Mouse (Mus musculus) frontal cortex, postnatal 14 days (tissue): ENCODE measurements around the gene Nme3.

ENCODE experiments used
- DNase-seq, 2 experiments: peaks; one replicate each; pipeline ENCODE4 v3.0.0; 2022; ENCODE audit warnings: low spot score in 2 of 2

Nme3 gene

DNA sequence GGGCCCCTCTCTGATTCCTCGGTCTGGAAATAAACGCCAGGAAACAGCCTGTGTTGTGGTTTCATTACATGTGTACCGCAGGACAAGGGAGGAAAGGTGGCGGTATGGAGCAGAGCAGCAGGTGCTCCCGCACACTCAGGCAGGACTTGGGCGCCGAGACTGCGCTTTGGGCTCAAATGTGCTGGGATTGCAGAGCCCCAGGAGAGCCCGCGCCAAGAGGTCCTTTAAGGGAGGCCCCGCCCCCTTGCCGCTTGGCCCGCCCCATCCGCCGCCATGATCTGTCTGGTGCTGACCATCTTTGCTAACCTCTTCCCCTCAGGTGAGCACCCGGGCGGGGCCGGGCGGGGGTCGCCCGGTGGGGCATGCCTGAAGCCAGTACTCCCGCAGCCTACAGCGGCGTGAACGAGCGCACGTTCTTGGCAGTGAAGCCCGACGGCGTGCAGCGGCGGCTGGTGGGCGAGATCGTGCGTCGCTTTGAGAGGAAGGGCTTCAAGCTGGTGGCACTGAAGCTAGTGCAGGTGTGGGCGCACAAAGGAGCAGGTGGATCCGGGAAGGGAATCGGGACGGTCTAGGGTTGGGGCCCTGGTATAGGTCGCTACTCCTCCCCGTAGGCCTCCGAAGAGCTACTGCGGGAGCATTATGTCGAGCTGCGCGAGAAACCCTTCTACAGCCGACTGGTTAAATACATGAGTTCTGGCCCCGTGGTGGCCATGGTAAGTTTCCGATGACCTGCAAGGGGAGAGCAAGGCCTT is at the start of gene Nme3:
Nme3 (plus strand) TSS at position 260 of the 752 bp plus-strand sequence.
- DNase-seq, result peak in 1 of 2 experiments; percentile 64

DNA sequence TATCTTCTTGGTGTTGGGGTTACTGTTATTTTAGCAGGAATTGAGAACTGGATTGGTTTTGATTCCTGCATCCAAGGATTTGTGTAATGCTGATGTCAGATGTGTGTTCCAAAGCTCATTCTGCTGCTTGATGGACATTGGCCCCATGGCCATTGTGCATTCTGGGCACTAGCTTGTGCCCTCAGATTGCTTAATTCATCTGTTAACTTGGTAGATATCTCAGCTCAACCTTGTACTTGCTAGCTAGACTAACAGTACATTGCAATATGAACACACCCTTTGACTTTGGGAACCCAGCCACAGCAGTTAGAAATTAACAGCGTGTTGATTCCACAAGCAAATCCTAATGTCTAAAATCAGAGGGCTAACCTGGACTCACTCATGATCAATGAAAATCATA is 48.9 kb upstream of the Nme3 start:
- DNase-seq, result no peak

DNA sequence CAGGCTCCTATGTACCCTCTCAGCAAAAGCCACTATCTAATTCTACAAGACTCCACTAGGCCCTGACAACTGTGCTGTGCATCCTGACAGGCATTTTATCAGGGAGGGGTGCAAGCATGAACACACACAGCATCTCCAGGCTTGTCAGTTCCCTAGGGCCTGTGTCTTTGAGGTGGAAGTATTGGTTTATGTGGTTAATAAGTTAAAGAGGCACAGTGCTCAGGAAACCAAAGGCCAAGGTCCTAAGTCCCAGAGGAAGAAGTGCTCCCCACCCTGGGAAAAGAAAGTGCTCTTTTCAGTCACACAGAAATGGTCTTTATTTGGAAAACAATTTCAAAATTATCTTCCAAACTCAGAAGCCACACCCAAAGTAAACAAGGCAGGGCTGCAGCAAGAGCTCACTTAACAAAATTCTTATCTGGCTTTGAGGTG is 47.7 kb upstream of the Nme3 start:
- DNase-seq, result no peak

- no peak for DNase-seq
These were observed 46.6 kb upstream of the Nme3 start for GRCm38 (mm10) chr17:24849733-24850064.

GRCm38 (mm10) chr17:24850065-24850772 is 46.1 kb upstream of the Nme3 start, which contains the start of gene Fahd1:
Fahd1 (minus strand) TSS chr17:24850364.
- peak; percentile 93 to 97 for DNase-seq

- no peak for DNase-seq
These were observed 45.5 kb upstream of the Nme3 start for GRCm38 (mm10) chr17:24850773-24851127.

DNA sequence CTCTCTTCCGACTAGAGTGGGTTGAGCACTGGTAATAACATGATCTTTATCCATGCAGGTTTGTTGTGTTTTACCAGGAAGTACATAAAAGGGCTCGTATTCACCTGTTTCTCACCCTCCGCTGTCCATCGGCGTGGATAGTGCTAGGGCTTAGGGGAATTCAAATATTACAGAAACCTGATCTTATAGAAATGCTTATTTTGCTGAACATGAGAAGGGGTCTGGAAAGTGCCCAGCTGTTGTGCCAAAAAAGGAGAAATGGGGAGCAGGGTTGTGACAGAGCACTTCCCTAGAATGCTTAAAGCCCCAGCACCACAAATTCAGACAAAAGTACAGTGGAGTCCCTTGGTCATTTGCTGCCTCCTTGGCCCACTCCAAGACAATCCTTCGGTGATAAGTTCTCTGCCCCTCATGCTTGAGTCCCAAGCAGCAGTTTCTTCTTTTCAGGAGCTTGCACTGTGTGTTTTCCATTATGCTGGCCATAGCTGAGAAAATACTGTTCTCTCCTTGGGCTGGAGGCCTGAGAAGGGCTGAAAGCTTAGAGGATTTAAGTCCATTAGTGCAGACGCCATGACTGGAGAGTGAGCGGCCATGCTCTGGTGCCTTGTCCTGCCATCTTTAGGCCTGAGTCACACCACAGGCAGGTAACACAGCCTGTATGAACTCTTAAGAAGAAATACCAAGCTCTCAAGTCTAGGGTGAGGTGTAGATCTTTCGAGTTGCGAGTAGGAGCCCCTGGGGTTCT is 44.7 kb upstream of the Nme3 start:
- DNase-seq, result no peak

GRCm38 (mm10) chr17:24855838-24856464 is 40.3 kb upstream of the Nme3 start:
- no peak for DNase-seq

DNA sequence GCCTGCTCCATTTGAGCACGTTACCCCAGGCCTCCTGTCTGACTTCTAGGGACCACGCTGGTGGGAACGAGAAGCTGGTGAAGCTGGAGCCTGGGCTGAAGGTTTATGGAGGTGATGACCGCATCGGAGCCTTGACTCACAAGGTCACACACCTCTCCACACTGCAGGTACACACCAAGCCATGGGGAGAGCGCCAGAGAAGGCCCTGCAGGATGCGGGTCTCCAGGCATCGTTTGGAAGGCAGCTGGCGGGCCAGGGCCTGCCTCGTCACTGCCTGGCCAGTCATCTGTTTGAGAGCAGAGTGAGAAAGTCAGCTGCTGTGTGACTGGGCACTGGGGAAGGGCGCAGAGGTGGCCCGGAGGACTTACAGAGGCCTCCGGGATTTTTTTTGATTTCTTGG is 39.7 kb upstream of the Nme3 start:
- DNase-seq, result no peak

DNA sequence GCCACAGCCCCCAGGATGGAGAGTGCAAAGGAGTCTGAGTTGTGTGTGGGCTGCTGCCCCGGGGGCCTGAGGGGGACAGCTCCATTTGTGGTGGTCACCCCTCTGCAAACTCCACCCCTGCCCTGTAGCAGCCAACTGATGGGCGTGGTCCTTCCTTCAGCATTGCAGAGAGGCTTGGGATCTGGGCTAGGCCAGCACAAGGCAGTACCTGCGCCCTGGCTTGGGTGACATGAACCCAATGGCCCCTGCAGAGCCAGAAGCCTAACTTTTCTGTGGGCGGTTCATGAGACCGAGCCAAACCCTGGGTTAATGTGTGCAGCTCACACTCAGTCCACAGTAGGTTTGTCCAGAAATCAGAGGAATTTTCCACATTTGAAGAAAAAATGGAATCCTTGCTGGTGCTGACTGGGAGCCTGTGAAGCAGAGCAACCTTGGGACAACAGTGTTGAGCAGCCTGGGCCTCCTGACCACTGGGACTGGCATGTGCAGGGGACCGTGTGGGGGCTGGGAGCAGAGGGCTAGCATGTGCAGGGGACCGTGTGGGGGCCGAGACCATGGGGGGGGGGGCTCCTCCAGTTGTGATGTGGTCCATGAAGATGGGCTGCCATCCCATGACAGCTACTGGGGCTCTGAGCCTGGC is 38.3 kb upstream of the Nme3 start:
- DNase-seq, result no peak

DNA sequence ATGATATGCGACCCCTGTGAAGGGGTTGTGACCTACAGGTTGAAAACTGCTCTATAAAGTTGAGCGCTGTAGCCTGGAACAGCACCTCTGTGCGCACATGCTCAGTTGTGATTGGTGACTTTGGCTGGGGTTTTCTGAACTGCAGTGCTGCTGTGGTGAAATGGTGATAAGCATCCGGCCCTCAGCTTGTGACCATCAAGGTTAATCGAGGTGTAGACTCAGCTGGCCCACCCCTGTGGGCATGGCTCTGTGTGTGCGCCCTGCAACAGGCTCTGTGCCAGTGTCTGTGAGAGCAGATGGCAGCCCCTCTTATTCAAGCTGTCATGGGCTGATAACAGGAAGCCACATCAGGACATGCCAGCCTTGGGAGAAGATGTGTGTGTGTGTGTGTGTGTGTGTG is 37.3 kb upstream of the Nme3 start:
- no peak for DNase-seq

DNA sequence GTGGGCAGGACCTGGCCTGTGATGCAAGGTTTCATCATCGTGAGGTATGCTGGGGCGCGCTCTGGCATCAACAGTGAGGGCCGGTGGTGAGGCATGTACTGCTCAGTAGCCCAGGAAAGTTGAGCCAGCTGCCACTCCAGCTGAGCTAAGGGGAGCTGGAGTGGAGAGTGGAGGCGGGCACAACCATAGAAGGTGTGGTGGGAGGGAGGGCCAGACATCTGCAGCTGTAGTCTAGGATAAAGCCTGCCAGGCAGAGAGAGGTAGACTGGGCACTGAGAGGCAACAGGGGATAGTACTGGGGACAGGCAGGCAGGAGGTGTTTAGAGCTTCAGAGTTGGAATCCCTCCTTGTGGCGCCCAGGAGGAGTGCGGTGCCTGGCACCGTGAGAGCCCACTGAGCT is 36.2 kb upstream of the Nme3 start:
- DNase-seq, result no peak

- DNase-seq, result no peak
These were observed 34.5 kb upstream of the Nme3 start for GRCm38 (mm10) chr17:24861785-24862184.

GRCm38 (mm10) chr17:24865776-24866175 is 30.5 kb upstream of the Nme3 start, which contains the start of gene Igfals:
Igfals (plus strand) TSS chr17:24865997.
- DNase-seq, result no peak

DNA sequence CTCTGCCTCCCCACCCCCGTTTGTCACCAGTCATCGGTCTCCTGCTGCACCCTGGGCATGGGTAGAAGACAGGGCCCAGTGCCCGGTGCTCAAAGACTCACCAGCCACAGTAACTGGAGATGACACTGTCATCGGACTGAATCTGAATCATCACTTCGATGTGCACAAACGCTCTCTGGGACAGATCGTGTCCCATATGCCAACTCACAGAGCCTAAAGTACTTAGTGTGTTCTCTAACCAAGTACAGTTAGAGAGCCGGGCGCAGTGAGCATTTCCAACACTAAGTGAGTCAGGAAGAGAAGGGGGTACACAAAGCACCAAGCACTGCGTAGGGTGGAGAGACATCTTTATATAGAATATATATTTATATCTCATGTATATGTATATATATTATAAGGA is 28.4 kb upstream of the Nme3 start:
- DNase-seq, result no peak

GRCm38 (mm10) chr17:24873695-24874404 is 22.4 kb upstream of the Nme3 start:
- DNase-seq, result no peak

DNA sequence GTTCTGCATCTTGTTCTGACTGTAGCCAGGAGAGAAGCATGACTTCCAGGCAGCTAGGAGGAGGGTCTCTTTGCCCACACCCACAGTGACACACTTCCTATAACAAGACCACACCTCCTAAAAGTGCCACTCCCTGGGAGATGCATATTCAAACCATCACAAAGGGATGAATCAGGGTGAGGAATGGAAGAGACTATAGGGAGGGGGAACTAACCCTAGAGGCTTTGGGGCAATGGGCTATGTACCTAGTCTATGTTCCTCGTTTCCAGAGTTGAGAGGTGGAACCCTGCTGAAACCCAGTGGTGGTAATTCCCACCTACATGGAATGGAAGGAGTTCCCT is 21.9 kb upstream of the Nme3 start:
- no peak for DNase-seq

DNA sequence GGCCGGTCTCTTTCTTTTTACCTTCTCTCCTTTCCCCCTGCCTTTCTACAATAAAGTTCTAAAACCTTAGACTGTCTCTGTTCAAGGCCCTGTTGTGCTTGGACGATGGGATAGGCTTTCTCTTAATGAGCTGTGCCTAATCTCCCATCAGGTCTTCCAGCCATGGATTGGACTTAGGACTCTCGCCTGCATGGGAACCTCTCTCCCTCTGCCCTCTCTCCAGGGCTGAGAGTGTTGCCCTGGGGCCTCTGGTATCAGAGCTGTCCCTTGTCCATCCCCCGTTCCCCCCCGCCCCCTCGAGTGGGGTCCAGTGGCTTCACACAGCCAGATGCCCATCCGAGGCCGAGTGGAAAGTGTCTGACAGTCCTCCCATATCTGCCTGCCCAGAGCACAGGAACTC is 21.3 kb upstream of the Nme3 start:
- DNase-seq, result no peak

GRCm38 (mm10) chr17:24877336-24878116 is 18.8 kb upstream of the Nme3 start:
- no peak for DNase-seq

- DNase-seq, result no peak
These were observed 18.2 kb upstream of the Nme3 start for GRCm38 (mm10) chr17:24878117-24878397.

- no peak for DNase-seq
These were observed 17.8 kb upstream of the Nme3 start for GRCm38 (mm10) chr17:24878531-24878930.
